Mouse (Mus musculus) lung, adult 2 months (tissue): ENCODE results near the gene Tns3.

Experiments used
- CTCF ChIP-seq: fragments of 200-500 bp; IDR thresholded peaks from 2 replicates; pipeline ENCODE4 v1.5.1; 2011; ENCODE audit warnings: mild to moderate bottlenecking, low read length, control low read depth; ENCODE audit not compliant: insufficient read depth
- POLR2A ChIP-seq: fragments of 200-500 bp; IDR thresholded peaks from 2 replicates; pipeline ENCODE4 v1.6.1; 2011; ENCODE audit warnings: low read depth, mild to moderate bottlenecking, control low read depth, low read length, borderline replicate concordance; ENCODE audit errors: extremely low read depth

DNA sequence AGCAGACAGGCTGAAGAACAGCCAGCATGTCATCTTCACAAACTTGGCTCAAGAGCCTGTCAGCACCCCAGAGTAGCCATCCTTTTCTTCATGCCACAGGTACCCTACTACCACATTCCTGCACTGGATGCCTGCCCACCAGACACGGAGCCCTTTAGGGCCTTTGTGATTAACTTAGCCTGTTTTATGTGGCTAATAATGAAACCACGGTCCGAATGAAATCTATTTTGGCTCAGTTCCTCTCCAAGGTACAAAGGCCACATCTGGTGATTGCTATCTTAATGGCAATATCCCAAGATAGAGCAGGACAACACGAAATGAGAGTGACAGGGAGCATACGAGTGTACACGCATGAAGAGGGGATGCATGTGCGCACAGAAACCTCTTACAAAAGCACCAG is 53.9 kb downstream of the Tns3 start:
- TF ChIP-seq POLR2A, result no peak
- no peak for TF ChIP-seq CTCF
